Mouse (Mus musculus) testis, postnatal 10 days (tissue): ENCODE measurements at regions not wholly inside any gene's neighbourhood (a gene's known extent, or its start where the extent isn't known, plus 50 kb on each side); places are given as distances from the start of the nearest gene placed in this dataset.
"Not testable (repeated sequence)": the region's sequence is repeated elsewhere in the genome, so short reads cannot be mapped to it uniquely, and the experiment has no call there.

ENCODE experiments used
- DNase-seq: peaks from one replicate; pipeline ENCODE4 v3.0.0; 2021; ENCODE audit warnings: low spot score

DNA sequence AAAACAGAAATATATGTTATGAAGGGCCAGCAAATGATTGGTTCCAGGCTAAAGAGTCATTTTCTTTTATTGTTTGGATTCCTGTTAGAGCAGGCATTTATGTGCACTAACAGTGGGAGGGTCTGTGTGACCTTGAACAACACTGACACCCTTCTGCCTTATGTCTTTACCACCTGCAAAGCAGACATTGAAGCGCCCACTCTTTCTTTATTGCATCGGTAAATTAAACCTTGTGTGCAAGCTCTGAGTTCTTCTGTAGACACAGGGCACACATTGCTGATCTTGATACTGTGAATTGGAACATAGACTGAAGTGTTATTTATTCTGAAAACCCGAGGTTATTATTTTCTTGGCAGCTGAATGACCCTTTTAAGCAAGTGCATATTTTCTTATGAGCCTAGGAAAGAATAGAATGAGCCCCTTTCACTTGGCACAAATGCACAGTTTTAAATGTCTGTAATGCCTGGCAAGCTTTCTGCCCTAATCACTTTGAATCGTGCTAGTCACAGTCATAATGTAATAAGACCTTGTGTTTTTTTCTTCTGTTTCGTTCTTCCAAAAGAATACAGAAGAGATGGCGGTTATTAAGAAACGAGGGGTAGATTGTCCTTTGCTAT, 125.1 kb upstream of the Cobl start:
- DNase-seq = no peak

GRCm38 (mm10) chr11:12584851-12585680, 120.3 kb upstream of the Cobl start:
- DNase-seq = not testable (repeated sequence)

GRCm38 (mm10) chr11:12578999-12579576, 114.3 kb upstream of the Cobl start:
- DNase-seq = peak; percentile 75

DNA sequence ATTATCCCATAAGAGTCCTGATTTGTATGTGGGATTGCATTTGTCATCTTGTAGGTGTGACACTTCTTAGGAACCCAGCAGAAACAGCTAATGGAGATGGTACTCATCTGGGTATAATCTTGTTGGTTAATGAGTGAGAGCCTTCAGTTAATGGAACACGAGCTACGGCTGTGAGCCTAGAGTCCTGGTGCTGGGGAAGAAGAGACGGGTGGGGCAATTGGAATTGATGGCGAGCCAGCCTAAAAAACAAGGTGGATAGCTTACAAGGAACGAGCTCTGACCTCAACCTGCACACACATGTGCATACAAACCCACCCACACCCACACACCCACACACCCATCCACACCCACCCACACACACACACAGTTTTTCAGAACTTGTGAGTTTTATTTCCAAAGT, 94.9 kb upstream of the Cobl start:
- no peak for DNase-seq

- no peak for DNase-seq
Observed at GRCm38 (mm10) chr11:12558995-12559633, 94.4 kb upstream of the Cobl start.

DNA sequence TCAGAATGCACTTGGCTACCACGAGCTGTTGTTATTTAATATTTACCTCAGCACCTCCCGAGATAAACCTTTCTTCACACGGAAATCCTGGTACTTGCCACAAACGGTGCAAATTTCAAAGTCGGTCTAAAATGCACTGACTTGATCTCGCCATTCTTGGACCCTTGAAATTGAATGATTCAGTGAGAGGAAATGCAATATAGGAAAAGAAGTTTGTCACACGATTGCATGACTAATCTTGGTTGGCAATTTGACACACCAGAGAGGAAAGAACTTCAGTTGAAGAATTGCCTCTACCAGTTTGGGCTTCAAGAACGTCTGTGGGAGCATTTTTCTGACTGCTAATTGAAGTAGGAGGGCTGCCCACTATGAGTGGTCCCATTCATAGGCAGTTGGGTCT, 93.4 kb upstream of the Cobl start:
- no peak for DNase-seq

GRCm38 (mm10) chr11:12545771-12546170, 81.0 kb upstream of the Cobl start:
- DNase-seq = no peak

DNA sequence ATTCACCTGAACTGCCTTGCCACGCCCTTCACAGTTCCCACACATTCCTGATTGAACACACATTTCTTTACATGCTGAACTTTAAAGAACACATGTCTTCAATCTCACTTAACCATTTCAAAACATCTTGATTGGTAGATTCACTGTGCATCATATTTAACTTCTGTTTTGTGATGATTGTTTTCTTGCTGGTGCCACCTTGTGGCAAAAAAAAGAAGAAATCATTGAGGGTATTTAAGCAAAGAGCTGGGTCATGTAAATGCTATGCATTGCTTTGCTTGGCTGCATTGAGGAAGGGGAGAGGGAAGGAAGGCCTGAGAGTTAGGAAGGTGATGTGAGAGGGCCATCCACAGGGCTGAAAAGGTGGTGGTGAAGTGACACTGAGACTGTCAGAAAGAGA, 78.3 kb upstream of the Cobl start:
- no peak for DNase-seq

- no peak for DNase-seq
Observed at GRCm38 (mm10) chr11:12540333-12540870, 75.6 kb upstream of the Cobl start.

GRCm38 (mm10) chr11:12535063-12535462, 70.3 kb upstream of the Cobl start:
- DNase-seq = no peak

GRCm38 (mm10) chr11:12532288-12532687, 67.5 kb upstream of the Cobl start:
- DNase-seq = no peak

DNA sequence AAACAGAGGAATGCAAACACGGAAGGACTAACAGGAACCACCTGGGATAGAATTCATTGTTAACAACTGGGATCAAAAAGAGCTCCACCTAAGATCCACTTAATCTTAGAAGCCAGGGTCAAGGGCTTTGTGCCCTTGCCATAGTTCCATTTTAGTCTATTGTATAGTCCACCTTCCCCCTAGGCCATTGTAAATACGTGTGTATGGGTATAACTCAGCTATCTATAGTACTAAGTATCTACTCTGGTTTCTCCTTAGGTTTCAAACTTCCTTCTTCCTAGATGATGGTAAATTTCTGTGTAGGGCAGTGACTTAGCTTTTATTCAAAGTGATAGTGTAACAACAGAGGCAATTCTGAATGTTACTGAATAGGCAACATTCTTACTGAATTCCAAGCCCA, 57.3 kb upstream of the Cobl start:
- not testable (repeated sequence) for DNase-seq

GRCm38 (mm10) chr11:12521286-12521685, 56.5 kb upstream of the Cobl start:
- no peak for DNase-seq

DNA sequence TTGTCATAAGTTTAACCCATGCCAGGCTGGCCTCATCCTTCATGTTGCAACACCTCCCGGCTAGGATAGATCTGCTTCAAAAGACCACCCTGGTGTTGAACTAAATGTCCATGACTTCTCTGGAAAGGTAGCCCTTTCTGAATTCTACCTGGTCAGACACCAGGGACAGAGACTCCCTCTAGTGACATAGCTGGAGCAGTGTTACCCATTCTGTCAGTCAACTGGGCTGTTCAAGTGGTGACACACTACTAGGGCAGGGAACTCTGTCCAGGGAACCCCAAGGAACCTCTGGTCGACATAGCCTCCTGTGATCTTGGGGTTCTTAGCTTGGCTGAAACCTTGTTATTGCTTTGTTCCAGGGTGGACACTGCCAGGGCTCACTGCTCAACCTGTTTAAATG, 51.6 kb upstream of the Cobl start:
- DNase-seq = no peak
